In the genomic region with DNA sequence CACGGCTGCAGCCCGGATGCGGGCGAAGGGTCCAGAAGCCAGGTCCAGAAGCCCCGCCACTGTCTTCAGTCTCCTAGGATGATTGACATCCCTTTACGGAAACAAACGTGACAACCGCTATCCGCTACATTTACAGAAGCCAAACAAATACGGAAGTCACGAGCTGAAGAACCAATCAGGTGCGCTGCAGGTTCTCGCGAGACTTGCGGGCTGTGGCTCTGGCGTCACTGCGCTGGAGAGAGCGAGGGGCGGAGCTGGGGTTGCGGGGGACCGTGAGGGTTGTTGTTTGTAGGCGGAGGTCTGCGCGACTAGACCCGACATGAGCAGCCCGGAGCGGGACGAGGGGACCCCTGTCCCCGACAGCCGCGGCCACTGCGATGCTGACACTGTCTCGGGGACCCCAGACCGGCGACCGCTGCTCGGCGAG, we compare ENCODE assay signal across 8 mouse cellular contexts. TPM values are rescaled to one million over a fixed set of nuclear protein-coding genes. Genes with fewer than 3 reads are reported as not detected.
DNase-seq lines count a peak whose midpoint lies in the region; ATAC-seq and TF ChIP-seq lines count a peak whose summit lies in the region.

A gene (plus strand): TSS at position 229 of the 427 bp plus-strand sequence.

- H3K27me3 ChIP-seq in embryonic facial prominence, embryonic 15.5 days, result no peaks in the 10 kb centered on the region
- H3K27me3 ChIP-seq in limb, embryonic 14.5 days (ENCODE audit: control insufficient read depth, insufficient read depth, low read length), result no peaks in the 10 kb centered on the region
- H3K27me3 ChIP-seq in midbrain, postnatal 0 days (ENCODE audit: insufficient read depth, low read length), result no peaks in the 10 kb centered on the region

- no peaks in the 10 kb centered on the region; the same call in 1 of the 2 replicates for H3K4me1 ChIP-seq in bone marrow, adult 2 months (ENCODE audit: control insufficient read depth, insufficient read depth, low read length)
- H3K4me1 ChIP-seq in embryonic facial prominence, embryonic 15.5 days, result peaks cover 14% of the 10 kb centered on the region
- peaks cover 11% of the 10 kb centered on the region for H3K4me1 ChIP-seq in limb, embryonic 14.5 days (ENCODE audit: control insufficient read depth, insufficient read depth, low read length)
- H3K4me1 ChIP-seq in midbrain, postnatal 0 days (ENCODE audit: insufficient read depth, low read length), result peaks cover 9% of the 10 kb centered on the region; the same call in 1 of the 2 replicates

- peak; percentile 87 for TF ChIP-seq POLR2A in bone marrow, adult 2 months (IDR thresholded peaks at IDR 0.05; ENCODE audit: borderline replicate concordance, control insufficient read depth, low read depth, low read length)
- TF ChIP-seq POLR2A in limb, embryonic 14.5 days (IDR thresholded peaks at IDR 0.05; ENCODE audit: borderline replicate concordance, extremely low read depth, insufficient read depth, insufficient read length), result peak; percentile 67; the same call in 1 of the 2 replicates

- no peak for TF ChIP-seq CTCF in bone marrow, adult 2 months (IDR thresholded peaks at IDR 0.05; ENCODE audit: control insufficient read depth, insufficient read depth, low read length)
- TF ChIP-seq CTCF in midbrain, postnatal 0 days (IDR thresholded peaks at IDR 0.05), result no peak

- peak within 1 kb of the TSS; percentile 95 for H3K4me3 ChIP-seq in bone marrow, adult 2 months (replicated peaks; ENCODE audit: control insufficient read depth, low read depth, low read length)
- H3K4me3 ChIP-seq in embryonic facial prominence, embryonic 15.5 days (replicated peaks), result peak within 1 kb of the TSS; percentile 98
- H3K4me3 ChIP-seq in limb, embryonic 14.5 days (replicated peaks; ENCODE audit: low read length), result peak within 1 kb of the TSS; percentile 87
- H3K4me3 ChIP-seq in midbrain, postnatal 0 days (ENCODE audit: low read depth, low read length), result peak within 1 kb of the TSS; percentile 100

- under 1% methylated on average over 38 of the region's 38 CpGs for WGBS in bone marrow, adult 2 months
- WGBS in embryonic facial prominence, embryonic 15.5 days, result under 1% methylated on average over 38 of the region's 38 CpGs
- WGBS in limb, embryonic 14.5 days, result under 1% methylated on average over 35 of the region's 38 CpGs
- WGBS in midbrain, postnatal 0 days, result under 1% methylated on average over 31 of the region's 38 CpGs

- DNase-seq in 416B (ENCODE audit: low read depth), result peak; percentile 98
- peak; percentile 99 for DNase-seq in heart, adult 8-10 months (ENCODE audit: low spot score)
- peak; percentile 98 for DNase-seq in kidney, adult 9 months
- DNase-seq in limb, embryonic 14.5 days (ENCODE audit: low spot score), result peak; percentile 98
- peak; percentile 98 for DNase-seq in midbrain, postnatal 0 days (ENCODE audit: low spot score)
- DNase-seq in spleen, postnatal 14 days (ENCODE audit: low spot score in 2 of 2), result peak; percentile 97

- peak within 1 kb of the TSS; percentile 79 for H3K4me2 ChIP-seq in embryonic facial prominence, embryonic 15.5 days (replicated peaks)
- peak within 1 kb of the TSS; percentile 75 for H3K4me2 ChIP-seq in limb, embryonic 14.5 days (replicated peaks; ENCODE audit: low read depth, low read length, severe bottlenecking)
- H3K4me2 ChIP-seq in midbrain, postnatal 0 days (ENCODE audit: low read depth, low read length, poor library complexity, severe bottlenecking), result peak within 1 kb of the TSS; percentile 88

- peak within 1 kb of the TSS; percentile 94 for H3K27ac ChIP-seq in bone marrow, adult 2 months (ENCODE audit: control insufficient read depth, insufficient read depth, low read depth, low read length, poor library complexity)
- peak within 1 kb of the TSS; percentile 87 for H3K27ac ChIP-seq in embryonic facial prominence, embryonic 15.5 days (replicated peaks)
- peak within 1 kb of the TSS; percentile 87 for H3K27ac ChIP-seq in limb, embryonic 14.5 days (replicated peaks; ENCODE audit: low read depth, low read length)
- peak within 1 kb of the TSS; percentile 90 for H3K27ac ChIP-seq in midbrain, postnatal 0 days (ENCODE audit: low read depth, low read length)

- peak; percentile 96 for ATAC-seq in embryonic facial prominence, embryonic 15.5 days (ENCODE audit: insufficient number of reproducible peaks, low FRiP score, low TSS enrichment, low read depth)
- peak; percentile 97 for ATAC-seq in limb, embryonic 14.5 days (ENCODE audit: low FRiP score, low read depth)
- peak; percentile 98 for ATAC-seq in midbrain, postnatal 0 days (ENCODE audit: low FRiP score)

- H3K9ac ChIP-seq in embryonic facial prominence, embryonic 15.5 days, result peak within 1 kb of the TSS; percentile 94
- peak within 1 kb of the TSS; percentile 88 for H3K9ac ChIP-seq in limb, embryonic 14.5 days (ENCODE audit: low read depth, low read length, severe bottlenecking)
- H3K9ac ChIP-seq in midbrain, postnatal 0 days (replicated peaks; ENCODE audit: low read length, poor library complexity, severe bottlenecking), result peak within 1 kb of the TSS; percentile 96

- H3K36me3 ChIP-seq in embryonic facial prominence, embryonic 15.5 days, result no peaks in the 10 kb centered on the region
- H3K36me3 ChIP-seq in limb, embryonic 14.5 days (ENCODE audit: control insufficient read depth, insufficient read depth, low read length), result peaks cover 5% of the 10 kb centered on the region; the same call in 1 of the 2 replicates
- no peaks in the 10 kb centered on the region for H3K36me3 ChIP-seq in midbrain, postnatal 0 days (ENCODE audit: insufficient read depth, low read length)

- H3K9me3 ChIP-seq in embryonic facial prominence, embryonic 15.5 days (replicated peaks), result no peaks in the 10 kb centered on the region
- no peaks in the 10 kb centered on the region for H3K9me3 ChIP-seq in limb, embryonic 14.5 days (ENCODE audit: control insufficient read depth, low read length)
- H3K9me3 ChIP-seq in midbrain, postnatal 0 days (ENCODE audit: low read length), result no peaks in the 10 kb centered on the region

RNA-seq across cellular contexts. Expression of the gene that starts here (rescaled TPM):
- polyA plus RNA-seq in bone marrow, adult 2 months (2011; ENCODE audit: insufficient read depth, insufficient read length, low replicate concordance, missing spikeins), result 12.2 and 18.2 TPM in 2 replicates
- polyA plus RNA-seq in embryonic facial prominence, embryonic 15.5 days (2015; fragmentation: Nextera tagmentation; extraction: Ambion mirVana), result 79.6 and 80.1 TPM in 2 replicates
- 10 to 100 TPM; 65.2 to 73.0 (median 68.1) TPM for total RNA-seq in heart, adult 8-10 months (2022)
- polyA plus RNA-seq in limb, embryonic 14.5 days (2012; rRNA removed), result 39.6 and 40.7 TPM in 2 replicates
- polyA plus RNA-seq in limb, embryonic 14.5 days (2014; fragmentation: Nextera tagmentation; extraction: Ambion mirVana), result 44.4 and 51.5 TPM in 2 replicates
- total RNA-seq in midbrain, postnatal 0 days (2014; rRNA removed), result 93.3 and 94.2 TPM in 2 replicates
- polyA plus RNA-seq in midbrain, postnatal 0 days (2015; fragmentation: Nextera tagmentation; extraction: Ambion mirVana), result 129 and 139 TPM in 2 replicates

Comparison
In these comparisons a context has a peak if more than half of its experiments do, and no peak if none do; other contexts are left out.
1. Peak in every context shown above with its lines: DNase-seq, ATAC-seq, H3K4me3 ChIP-seq and H3K27ac ChIP-seq.